Mouse (Mus musculus): Measurements from ENCODE around the gene Tbc1d30. TPM values are rescaled to one million over a fixed set of nuclear protein-coding genes. Genes with fewer than 3 reads are reported as not detected.

The Tbc1d30 gene
- polyA plus RNA-seq, 1 experiment from 2014 or later, result 0.63 TPM

GRCm38 (mm10) chr10:121379387-121379786 lies 28.3 kb upstream of the Tbc1d30 start:
- Histone ChIP-seq H3K9me3 (no peaks in the 10 kb centered on the region), H3K4me3 (replicated peaks) (no peak overlapping the region), H3K27me3 (no peaks in the 10 kb centered on the region), H3K4me2 (no peak overlapping the region), H3K4me1 (replicated peaks) (no peaks in the 10 kb centered on the region), H3K9ac (replicated peaks) (no peak overlapping the region), H3K27ac (no peak overlapping the region), H3K36me3 (peaks cover 97% of the 10 kb centered on the region)
- WGBS, result 94% methylated on average over 3 of the region's 3 CpGs
- ATAC-seq (ENCODE audit: insufficient number of reproducible peaks, insufficient read depth, low FRiP score, low TSS enrichment, low read depth), result no peak

- no peak overlapping the region for H3K9ac ChIP-seq (replicated peaks)
- no peak overlapping the region for H3K4me2 ChIP-seq
- no peak overlapping the region for H3K4me3 ChIP-seq (replicated peaks)
- no peaks in the 10 kb centered on the region for H3K4me1 ChIP-seq (replicated peaks)
- H3K27ac ChIP-seq, result no peak overlapping the region
- no peaks in the 10 kb centered on the region for H3K9me3 ChIP-seq
- H3K36me3 ChIP-seq, result peaks cover 89% of the 10 kb centered on the region
- 92% methylated on average over 24 of the region's 24 CpGs for WGBS
- H3K27me3 ChIP-seq, result no peaks in the 10 kb centered on the region
- ATAC-seq (ENCODE audit: insufficient number of reproducible peaks, insufficient read depth, low FRiP score, low TSS enrichment, low read depth), result no peak
These were observed 25.6 kb upstream of the Tbc1d30 start for GRCm38 (mm10) chr10:121376530-121377271.

- WGBS, result 77% methylated on average over 24 of the region's 24 CpGs
- peaks cover 88% of the 10 kb centered on the region for H3K36me3 ChIP-seq
These were observed 24.8 kb upstream of the Tbc1d30 start for GRCm38 (mm10) chr10:121375649-121376493.

GRCm38 (mm10) chr10:121374693-121375620 lies 23.9 kb upstream of the Tbc1d30 start:
- Histone ChIP-seq H3K9me3 (no peaks in the 10 kb centered on the region), H3K27me3 (no peaks in the 10 kb centered on the region), H3K27ac (no peak overlapping the region), H3K9ac (replicated peaks) (no peak overlapping the region), H3K4me3 (replicated peaks) (no peak overlapping the region), H3K4me1 (replicated peaks) (no peaks in the 10 kb centered on the region), H3K4me2 (no peak overlapping the region), H3K36me3 (peaks cover 88% of the 10 kb centered on the region)
- 87% methylated on average over 17 of the region's 17 CpGs for WGBS
- no peak for ATAC-seq (ENCODE audit: insufficient number of reproducible peaks, insufficient read depth, low FRiP score, low TSS enrichment, low read depth)

More at GRCm38 (mm10) chr10:121375649-121376493, 24.8 kb upstream of the Tbc1d30 start:
- Histone ChIP-seq H3K9ac (replicated peaks) (no peak overlapping the region), H3K4me1 (replicated peaks) (no peaks in the 10 kb centered on the region), H3K27me3 (no peaks in the 10 kb centered on the region), H3K27ac (no peak overlapping the region), H3K9me3 (no peaks in the 10 kb centered on the region), H3K4me2 (no peak overlapping the region), H3K4me3 (replicated peaks) (no peak overlapping the region)
- ATAC-seq (ENCODE audit: insufficient number of reproducible peaks, insufficient read depth, low FRiP score, low TSS enrichment, low read depth), result no peak

GRCm38 (mm10) chr10:121374013-121374412 lies 22.9 kb upstream of the Tbc1d30 start:
- Histone ChIP-seq H3K9me3 (no peaks in the 10 kb centered on the region), H3K9ac (replicated peaks) (no peak overlapping the region), H3K4me1 (replicated peaks) (no peaks in the 10 kb centered on the region), H3K4me2 (no peak overlapping the region), H3K27me3 (no peaks in the 10 kb centered on the region), H3K27ac (no peak overlapping the region), H3K4me3 (replicated peaks) (no peak overlapping the region), H3K36me3 (peaks cover 87% of the 10 kb centered on the region)
- ATAC-seq (ENCODE audit: insufficient number of reproducible peaks, insufficient read depth, low FRiP score, low TSS enrichment, low read depth), result no peak
- 53% methylated on average over 12 of the region's 12 CpGs for WGBS

- H3K4me2 ChIP-seq, result no peak overlapping the region
- no peaks in the 10 kb centered on the region for H3K9me3 ChIP-seq
- WGBS, result 94% methylated on average over 6 of the region's 6 CpGs
- H3K36me3 ChIP-seq, result peaks cover 59% of the 10 kb centered on the region
- no peak overlapping the region for H3K27ac ChIP-seq
- no peak overlapping the region for H3K4me3 ChIP-seq (replicated peaks)
- no peak overlapping the region for H3K9ac ChIP-seq (replicated peaks)
- no peaks in the 10 kb centered on the region for H3K27me3 ChIP-seq
- H3K4me1 ChIP-seq (replicated peaks), result peaks cover 15% of the 10 kb centered on the region
- ATAC-seq (ENCODE audit: insufficient number of reproducible peaks, insufficient read depth, low FRiP score, low TSS enrichment, low read depth), result no peak
These were observed 19.7 kb upstream of the Tbc1d30 start for GRCm38 (mm10) chr10:121370777-121371176.

GRCm38 (mm10) chr10:121368783-121369465 lies 17.8 kb upstream of the Tbc1d30 start:
- 90% methylated on average over 18 of the region's 18 CpGs for WGBS
- ATAC-seq (ENCODE audit: insufficient number of reproducible peaks, insufficient read depth, low FRiP score, low TSS enrichment, low read depth), result no peak
- Histone ChIP-seq H3K4me3 (replicated peaks) (no peak overlapping the region), H3K9me3 (no peaks in the 10 kb centered on the region), H3K4me1 (replicated peaks) (peaks cover 23% of the 10 kb centered on the region), H3K36me3 (peaks cover 41% of the 10 kb centered on the region), H3K4me2 (no peak overlapping the region), H3K27me3 (no peaks in the 10 kb centered on the region), H3K27ac (no peak overlapping the region), H3K9ac (replicated peaks) (no peak overlapping the region)

- Histone ChIP-seq H3K9ac (replicated peaks) (no peak overlapping the region), H3K36me3 (peaks cover 31% of the 10 kb centered on the region), H3K4me3 (replicated peaks) (no peak overlapping the region), H3K4me1 (replicated peaks) (peaks cover 23% of the 10 kb centered on the region), H3K9me3 (no peaks in the 10 kb centered on the region), H3K27ac (no peak overlapping the region), H3K27me3 (no peaks in the 10 kb centered on the region), H3K4me2 (no peak overlapping the region)
- WGBS, result 88% methylated on average over 9 of the region's 9 CpGs
- ATAC-seq (ENCODE audit: insufficient number of reproducible peaks, insufficient read depth, low FRiP score, low TSS enrichment, low read depth), result no peak
These were observed 16.7 kb upstream of the Tbc1d30 start for GRCm38 (mm10) chr10:121367780-121368179.

GRCm38 (mm10) chr10:121367271-121367670 lies 16.2 kb upstream of the Tbc1d30 start:
- 88% methylated on average over 13 of the region's 13 CpGs for WGBS
- H3K27me3 ChIP-seq, result no peaks in the 10 kb centered on the region
- no peak overlapping the region for H3K27ac ChIP-seq
- peaks cover 23% of the 10 kb centered on the region for H3K4me1 ChIP-seq (replicated peaks)
- ATAC-seq (ENCODE audit: insufficient number of reproducible peaks, insufficient read depth, low FRiP score, low TSS enrichment, low read depth), result no peak
- H3K9me3 ChIP-seq, result no peaks in the 10 kb centered on the region
- H3K4me2 ChIP-seq, result no peak overlapping the region
- H3K4me3 ChIP-seq (replicated peaks), result no peak overlapping the region
- no peak overlapping the region for H3K9ac ChIP-seq (replicated peaks)
- H3K36me3 ChIP-seq, result peaks cover 31% of the 10 kb centered on the region

GRCm38 (mm10) chr10:121365781-121366272 lies 14.7 kb upstream of the Tbc1d30 start:
- H3K9ac ChIP-seq (replicated peaks), result peak overlapping the region; percentile 87
- no peaks in the 10 kb centered on the region for H3K9me3 ChIP-seq
- H3K4me2 ChIP-seq, result peak overlapping the region; percentile 88
- no peak overlapping the region for H3K27ac ChIP-seq
- peak overlapping the region; percentile 98 for H3K4me3 ChIP-seq (replicated peaks)
- H3K27me3 ChIP-seq, result no peaks in the 10 kb centered on the region
- WGBS, result 12% methylated on average over 9 of the region's 9 CpGs
- no peak for ATAC-seq (ENCODE audit: insufficient number of reproducible peaks, insufficient read depth, low FRiP score, low TSS enrichment, low read depth)
- H3K4me1 ChIP-seq (replicated peaks), result peaks cover 23% of the 10 kb centered on the region
- H3K36me3 ChIP-seq, result peaks cover 19% of the 10 kb centered on the region

All from limb, embryonic 12.5 days (tissue).